ENCODE assay signal across 8 mouse cellular contexts in genomic region chr7:87110312-87110984, GRCm38 (mm10).
A peak's percentile ranks its signal among the peaks of the same experiment; 100 is the strongest.
DNase-seq lines count a peak whose midpoint lies in the region; ATAC-seq lines count a peak whose summit lies in the region.

No protein-coding gene starts in this region.

- peak; percentile 79 for ATAC-seq in forebrain, embryonic 11.5 days (replicated peaks; ENCODE audit: low FRiP score)
- peak; percentile 83 for ATAC-seq in hindbrain, embryonic 15.5 days (ENCODE audit: low FRiP score, low read depth)

- H3K4me2 ChIP-seq in forebrain, embryonic 11.5 days (ENCODE audit: low read depth, low read length, severe bottlenecking) = no peak overlapping the region
- H3K4me2 ChIP-seq in hindbrain, embryonic 15.5 days = peak overlapping the region; percentile 41

- H3K27me3 ChIP-seq in forebrain, embryonic 11.5 days (ENCODE audit: control insufficient read depth, insufficient read depth, low read length) = no peaks in the 10 kb centered on the region
- H3K27me3 ChIP-seq in forebrain, embryonic 10.5 days (ENCODE audit: poor library complexity, severe bottlenecking) = no peaks in the 10 kb centered on the region
- no peaks in the 10 kb centered on the region for H3K27me3 ChIP-seq in hindbrain, embryonic 15.5 days

- H3K4me1 ChIP-seq in forebrain, embryonic 11.5 days (replicated peaks; ENCODE audit: control insufficient read depth, insufficient read depth, low read length) = no peaks in the 10 kb centered on the region
- no peaks in the 10 kb centered on the region for H3K4me1 ChIP-seq in forebrain, embryonic 10.5 days
- peaks cover 4% of the 10 kb centered on the region for H3K4me1 ChIP-seq in hindbrain, embryonic 15.5 days (replicated peaks)

- no peak overlapping the region for H3K9ac ChIP-seq in forebrain, embryonic 11.5 days (ENCODE audit: low read length)
- H3K9ac ChIP-seq in hindbrain, embryonic 15.5 days = 0 out of 2 replicates have a peak overlapping the region, but pooled peaks have one; percentile 17

- no peak overlapping the region for H3K4me3 ChIP-seq in forebrain, embryonic 11.5 days (ENCODE audit: low read depth, low read length)
- no peak overlapping the region for H3K4me3 ChIP-seq in forebrain, embryonic 10.5 days
- peak overlapping the region; percentile 9; the same call in 1 of the 2 replicates for H3K4me3 ChIP-seq in hindbrain, embryonic 15.5 days

- H3K9me3 ChIP-seq in forebrain, embryonic 11.5 days (ENCODE audit: control insufficient read depth, low read length) = no peaks in the 10 kb centered on the region
- no peaks in the 10 kb centered on the region for H3K9me3 ChIP-seq in forebrain, embryonic 10.5 days
- H3K9me3 ChIP-seq in hindbrain, embryonic 15.5 days = no peaks in the 10 kb centered on the region

- no peak for DNase-seq in forebrain, embryonic 11.5 days (ENCODE audit: low spot score)
- DNase-seq in forebrain, embryonic 10.5 days (ENCODE audit: extremely low spot score, low spot score) = no peak
- peak; percentile 69 for DNase-seq in 416B (ENCODE audit: low read depth)
- peak; percentile 66 for DNase-seq in embryo, embryonic 10 days (ENCODE audit: low spot score)
- peak; percentile 60 for DNase-seq in mesoderm, embryonic 11.5 days (ENCODE audit: low read depth, low spot score)
- DNase-seq in thymus, postnatal 36 days = no peak
- no peak for DNase-seq in spleen, adult 12 weeks (ENCODE audit: low spot score)

- WGBS in forebrain, embryonic 11.5 days = 35% methylated on average over 3 of the region's 3 CpGs
- WGBS in forebrain, embryonic 10.5 days = 39% methylated on average over 3 of the region's 3 CpGs
- WGBS in hindbrain, embryonic 15.5 days = 29% methylated on average over 3 of the region's 3 CpGs

- no peaks in the 10 kb centered on the region for H3K36me3 ChIP-seq in forebrain, embryonic 11.5 days (ENCODE audit: control insufficient read depth, insufficient read depth, low read length)
- H3K36me3 ChIP-seq in forebrain, embryonic 10.5 days (replicated peaks) = no peaks in the 10 kb centered on the region
- no peaks in the 10 kb centered on the region for H3K36me3 ChIP-seq in hindbrain, embryonic 15.5 days

- no peak overlapping the region for H3K27ac ChIP-seq in forebrain, embryonic 11.5 days (ENCODE audit: low read depth, low read length)
- H3K27ac ChIP-seq in forebrain, embryonic 10.5 days = no peak overlapping the region
- H3K27ac ChIP-seq in hindbrain, embryonic 15.5 days (replicated peaks) = peak overlapping the region; percentile 31; the same call in 1 of the 2 replicates

Comparison
In these comparisons a context has a peak if more than half of its experiments do, and no peak if none do; other contexts are left out.
1. DNase-seq: peak in 416B (single experiment), embryo, embryonic 10 days (single experiment) and mesoderm, embryonic 11.5 days (single experiment); none in forebrain, embryonic 11.5 days (single experiment), forebrain, embryonic 10.5 days (single experiment), thymus, postnatal 36 days (0 of 2) and spleen, adult 12 weeks (single experiment).